Mouse (Mus musculus) effector memory CD4-positive, alpha-beta T cell, adult 7 months (primary cell): ENCODE results near the gene Slx1b. TPM values are rescaled to one million over a fixed set of nuclear protein-coding genes. Genes with fewer than 3 reads are reported as not detected.

Experiments used
- polyA plus RNA-seq: library from polyadenylated mRNA; unstranded; fragments of 100-300 nt; shearing (Covaris generic); gene quantifications from one replicate; pipeline ENCODE4 v1.2.1, GENCODE M21; 2017

Slx1b gene
- polyA plus RNA-seq: 2.0 TPM

DNA sequence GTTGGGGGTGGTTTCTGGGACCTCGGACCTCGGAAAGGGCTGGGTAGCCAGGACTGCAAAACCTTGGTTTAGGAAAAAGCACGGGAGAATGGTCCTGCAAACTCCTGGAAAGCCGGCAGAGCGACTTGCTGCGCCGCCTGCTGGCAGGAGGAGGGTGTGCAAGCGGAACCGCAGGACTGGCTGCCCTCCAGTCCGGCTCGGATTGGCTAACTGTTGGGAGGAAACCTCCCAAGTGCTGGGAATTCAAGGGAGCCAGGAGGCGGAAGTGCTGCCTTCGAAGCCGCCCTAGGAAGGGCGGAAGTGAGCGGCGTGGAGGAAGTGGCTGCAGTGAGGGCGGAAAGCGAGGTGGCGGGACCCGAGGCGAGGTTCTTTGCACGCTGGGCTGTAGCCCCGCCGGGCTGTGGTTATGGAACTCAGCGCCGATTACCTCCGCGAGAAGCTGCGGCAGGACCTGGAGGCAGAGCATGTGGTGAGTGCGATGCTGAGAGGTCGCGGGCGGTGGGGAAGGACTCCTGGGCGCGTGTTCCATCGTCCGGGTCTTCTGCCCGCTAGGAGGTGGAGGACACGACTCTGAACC is at the start of gene Slx1b:
Gene Slx1b, minus strand, starts transcription at position 154 of the 577 bp plus-strand sequence.

DNA sequence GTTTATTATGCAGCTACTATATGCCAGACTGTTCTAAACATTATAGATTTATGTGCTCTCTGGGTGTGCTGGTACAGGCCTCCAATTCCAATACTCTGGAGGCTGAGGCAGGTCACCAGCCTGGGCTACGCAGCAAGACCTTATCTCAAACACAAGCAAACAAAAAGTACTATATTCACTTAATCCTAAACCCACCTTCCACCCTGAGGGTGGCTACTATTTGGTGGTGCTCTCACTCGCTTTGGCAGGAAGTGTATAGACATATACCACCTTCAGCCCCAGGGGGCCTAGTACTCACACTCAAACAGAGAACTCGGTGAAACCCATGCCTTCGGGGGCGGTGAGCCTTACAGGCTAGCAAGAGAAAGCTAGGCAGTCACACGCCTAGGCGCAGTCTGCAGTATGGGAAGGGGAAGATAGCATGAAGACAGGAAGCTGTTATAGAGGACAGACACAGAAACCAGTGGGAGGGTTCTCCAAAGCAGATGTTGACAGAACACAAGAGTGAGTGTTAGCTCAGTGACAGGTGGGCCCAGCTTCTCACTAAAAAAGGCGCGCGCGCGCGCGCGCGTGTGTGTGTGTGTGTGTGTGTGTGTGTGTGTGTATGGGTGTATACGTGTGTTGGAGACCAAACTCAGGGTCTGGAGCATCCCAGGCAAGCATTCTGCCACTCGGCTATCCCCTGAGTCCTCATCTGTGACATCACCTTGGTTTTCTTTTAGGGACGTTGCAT is 12.0 kb upstream of the Slx1b start, which contains the start of gene Coro1a:
Gene Coro1a, minus strand, starts transcription at position 346 of the 733 bp plus-strand sequence.

GRCm38 (mm10) chr7:126695210-126695611 is 373 bp downstream of the Slx1b start, which contains the start of gene Bola2:
TSS of gene Bola2 (plus strand) at chr7:126695401.

GRCm38 (mm10) chr7:126676207-126676606 is 19.4 kb downstream of the Slx1b start, which contains the start of gene Sult1a1:
TSS of gene Sult1a1 (minus strand) at chr7:126676432.

DNA sequence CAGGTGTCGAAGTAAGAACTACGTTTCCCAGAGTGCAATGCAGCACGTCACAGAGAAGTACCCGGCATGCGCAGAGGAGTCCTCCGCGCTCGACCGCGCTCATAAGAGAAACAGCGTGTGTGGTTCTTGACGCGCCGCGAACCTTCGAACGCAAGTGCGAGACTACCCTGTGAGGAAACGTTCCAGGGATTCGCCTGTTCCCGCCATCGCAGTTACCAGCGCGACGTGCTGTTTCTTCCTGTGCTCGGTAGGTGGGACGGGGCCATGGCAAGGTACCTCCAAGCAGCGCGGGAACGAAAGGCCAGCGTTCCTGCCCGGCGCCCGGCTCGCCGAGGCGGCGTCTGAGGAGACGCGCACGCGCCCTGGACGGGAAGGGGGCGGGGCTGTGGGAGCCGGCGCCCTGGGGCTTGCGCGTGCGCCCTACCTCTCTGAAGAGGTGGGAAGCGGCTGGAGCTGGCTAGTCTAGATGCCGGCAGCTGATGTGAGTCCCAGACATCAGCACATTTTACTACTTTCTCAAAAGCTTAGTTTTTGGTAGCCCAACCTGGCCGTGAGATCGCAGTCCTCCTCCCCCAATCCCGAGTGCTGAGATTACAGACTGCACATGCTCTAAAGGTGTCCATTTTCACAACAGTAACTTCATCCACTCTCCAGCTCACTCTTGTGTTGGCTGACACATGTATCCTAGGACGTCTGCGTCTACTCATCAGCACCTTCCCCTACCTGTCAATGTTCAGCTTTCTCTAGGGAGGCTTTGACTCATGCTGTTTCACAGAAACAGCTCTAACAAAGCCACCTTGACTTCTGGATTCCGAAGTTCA is 46.1 kb downstream of the Slx1b start, which contains the start of gene Sgf29:
Gene Sgf29, plus strand, starts transcription at position 79 of the 821 bp plus-strand sequence.

Other genes with a start within 250 kb of the Slx1b start
- gene Atp2a1, start 232.7 kb downstream of the Slx1b start, polyA plus RNA-seq: not detected
- gene Sh2b1, start 220.4 kb downstream of the Slx1b start, polyA plus RNA-seq: 49.8 TPM
- 98.5 TPM for gene Tufm, start 208.4 kb downstream of the Slx1b start, polyA plus RNA-seq
- gene Atxn2l, start 192.3 kb downstream of the Slx1b start, polyA plus RNA-seq: 106 TPM
- gene Eif3c, start 129.4 kb downstream of the Slx1b start, polyA plus RNA-seq: 159 TPM
- 7.1 TPM for gene Apobr, start 110.8 kb downstream of the Slx1b start, polyA plus RNA-seq
- 105 TPM for gene Cln3, start 110.0 kb downstream of the Slx1b start, polyA plus RNA-seq
- not detected for gene Il27, start 100.8 kb downstream of the Slx1b start, polyA plus RNA-seq
- gene Nupr1, start 64.9 kb downstream of the Slx1b start, polyA plus RNA-seq: 1.8 TPM
- gene Sgf29, start 46.5 kb downstream of the Slx1b start, polyA plus RNA-seq: 79.6 TPM
- gene Sult1a1, start 19.4 kb downstream of the Slx1b start, polyA plus RNA-seq: 0.29 TPM
- gene Bola2, start 383 bp downstream of the Slx1b start, polyA plus RNA-seq: 102 TPM
- 1,760 TPM for gene Coro1a, start 12.0 kb upstream of the Slx1b start, polyA plus RNA-seq
- 18.7 TPM for gene Mapk3, start 63.8 kb upstream of the Slx1b start, polyA plus RNA-seq
- 2.5 TPM for gene Gdpd3, start 70.5 kb upstream of the Slx1b start, polyA plus RNA-seq
- gene Ypel3, start 81.2 kb upstream of the Slx1b start, polyA plus RNA-seq: 341 TPM
- 2.8 TPM for gene Tbx6, start 85.7 kb upstream of the Slx1b start, polyA plus RNA-seq
- gene Ppp4c, start 96.7 kb upstream of the Slx1b start, polyA plus RNA-seq: 405 TPM
- not detected for gene Fam57b, start 101.9 kb upstream of the Slx1b start, polyA plus RNA-seq
- gene 4930451I11Rik, start 135.9 kb upstream of the Slx1b start, polyA plus RNA-seq: not detected
- gene Doc2a, start 151.6 kb upstream of the Slx1b start, polyA plus RNA-seq: 0.45 TPM
- gene Hirip3, start 166.2 kb upstream of the Slx1b start, polyA plus RNA-seq: 13.9 TPM
- gene Ino80e, start 166.6 kb upstream of the Slx1b start, polyA plus RNA-seq: 55.1 TPM
- gene Taok2, start 188.9 kb upstream of the Slx1b start, polyA plus RNA-seq: 39.3 TPM
- 41.2 TPM for gene Tmem219, start 227.1 kb upstream of the Slx1b start, polyA plus RNA-seq
- 37.4 TPM for gene Kctd13, start 233.1 kb upstream of the Slx1b start, polyA plus RNA-seq